Mouse (Mus musculus) erythroblast, embryonic 14.5 days (primary cell): ENCODE data around the gene Ldlrad3. TPM values are rescaled to one million over a fixed set of nuclear protein-coding genes. Genes with fewer than 3 reads are reported as not detected.

Source experiments
- H3K27me3 ChIP-seq: 2 replicates; pipeline ENCODE4 v1.6.1; 2012; ENCODE audit warnings: inconsistent platforms; ENCODE audit not compliant: control insufficient read depth
- H3K36me3 ChIP-seq: 2 replicates; pipeline ENCODE4 v1.6.1; 2012; ENCODE audit warnings: mild to moderate bottlenecking, inconsistent platforms; ENCODE audit not compliant: control insufficient read depth
- H3K4me1 ChIP-seq: 2 replicates; pipeline ENCODE4 v1.6.1; 2012; ENCODE audit warnings: inconsistent platforms; ENCODE audit not compliant: control insufficient read depth
- H3K4me3 ChIP-seq: replicated peaks from 2 replicates; pipeline ENCODE3; 2012; ENCODE audit warnings: moderate library complexity, mild to moderate bottlenecking, inconsistent platforms
- H3K9me3 ChIP-seq: 2 replicates; pipeline ENCODE4 v1.6.1; 2012; ENCODE audit warnings: low read length, inconsistent platforms, mixed read lengths; ENCODE audit not compliant: control insufficient read depth
- GATA1 ChIP-seq: IDR thresholded peaks from 2 replicates; pipeline ENCODE4 v1.6.1; 2012; ENCODE audit warnings: low read length, inconsistent platforms, mixed read lengths
- TAL1 ChIP-seq: IDR thresholded peaks from 3 replicates; pipeline ENCODE4 v1.6.1; 2012; ENCODE audit warnings: low read length, inconsistent platforms, mixed read lengths
- polyA plus RNA-seq: library from polyadenylated mRNA; stranded (reverse); fragments of >175 nt; gene quantifications from 2 replicates; pipeline ENCODE4 v1.2.3, GENCODE M21; 2012

Gene Ldlrad3
- polyA plus RNA-seq, 1 experiment, result not detected

DNA sequence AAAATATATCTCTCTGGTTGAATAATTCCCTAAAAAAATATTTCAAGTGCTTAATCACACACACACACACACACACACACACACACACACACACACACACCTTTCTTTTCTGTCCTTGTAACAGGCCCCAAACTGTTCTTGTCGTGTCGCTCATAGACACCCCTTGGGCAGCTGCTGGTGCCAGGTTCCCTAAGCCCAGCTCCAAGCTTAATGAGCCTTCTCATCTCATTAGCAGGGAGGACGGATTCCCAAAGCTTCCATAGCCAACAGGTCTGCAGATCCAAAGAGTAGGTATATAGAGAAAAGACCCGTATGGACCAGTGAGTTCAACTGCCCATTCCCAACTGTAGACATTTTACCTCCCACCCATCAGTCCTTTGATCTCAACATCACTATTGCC is 13.7 kb downstream of the Ldlrad3 start:
- H3K9me3 ChIP-seq, result no peaks in the 10 kb centered on the region

GRCm38 (mm10) chr2:102166550-102167325 is 19.4 kb downstream of the Ldlrad3 start:
- H3K9me3 ChIP-seq, result no peaks in the 10 kb centered on the region
- no peaks in the 10 kb centered on the region for H3K36me3 ChIP-seq
- H3K4me3 ChIP-seq, result no peak overlapping the region
- H3K4me1 ChIP-seq, result no peaks in the 10 kb centered on the region
- H3K27me3 ChIP-seq, result no peaks in the 10 kb centered on the region
- TF ChIP-seq GATA1, result no peak

More for the DNA sequence above, 13.7 kb downstream of the Ldlrad3 start:
- no peak overlapping the region for H3K4me3 ChIP-seq
- no peaks in the 10 kb centered on the region for H3K4me1 ChIP-seq
- H3K36me3 ChIP-seq, result no peaks in the 10 kb centered on the region
- no peak for TF ChIP-seq GATA1
- no peak for TF ChIP-seq TAL1
- no peaks in the 10 kb centered on the region for H3K27me3 ChIP-seq

- Histone ChIP-seq H3K4me3 (no peak overlapping the region), H3K27me3 (no peaks in the 10 kb centered on the region), H3K9me3 (no peaks in the 10 kb centered on the region), H3K36me3 (no peaks in the 10 kb centered on the region), H3K4me1 (no peaks in the 10 kb centered on the region)
- TF ChIP-seq TAL1 (no peak), GATA1 (no peak)
Observed at GRCm38 (mm10) chr2:102163106-102163505, 23.1 kb downstream of the Ldlrad3 start.

DNA sequence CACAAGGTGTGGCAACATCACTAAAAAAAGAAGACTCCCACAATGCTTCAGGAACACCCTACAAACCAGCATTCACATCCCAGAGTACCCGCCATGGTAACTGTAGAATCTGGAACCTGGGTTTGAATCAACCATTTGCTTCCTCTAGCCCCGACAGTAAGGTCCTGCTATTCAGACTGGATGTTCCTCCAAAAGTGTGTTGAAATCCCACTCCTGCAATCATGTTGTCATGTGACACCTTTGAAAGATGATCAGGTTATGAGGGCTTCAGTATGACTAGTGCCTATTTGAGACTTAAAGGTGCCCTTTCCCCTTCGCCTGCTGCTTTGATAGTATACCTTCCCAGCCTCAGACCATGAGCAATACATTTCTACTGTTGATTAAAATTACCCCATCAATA is 28.6 kb downstream of the Ldlrad3 start:
- Histone ChIP-seq H3K4me3 (no peak overlapping the region), H3K36me3 (no peaks in the 10 kb centered on the region), H3K4me1 (no peaks in the 10 kb centered on the region), H3K27me3 (no peaks in the 10 kb centered on the region), H3K9me3 (no peaks in the 10 kb centered on the region)
- TF ChIP-seq TAL1, result no peak
- no peak for TF ChIP-seq GATA1

DNA sequence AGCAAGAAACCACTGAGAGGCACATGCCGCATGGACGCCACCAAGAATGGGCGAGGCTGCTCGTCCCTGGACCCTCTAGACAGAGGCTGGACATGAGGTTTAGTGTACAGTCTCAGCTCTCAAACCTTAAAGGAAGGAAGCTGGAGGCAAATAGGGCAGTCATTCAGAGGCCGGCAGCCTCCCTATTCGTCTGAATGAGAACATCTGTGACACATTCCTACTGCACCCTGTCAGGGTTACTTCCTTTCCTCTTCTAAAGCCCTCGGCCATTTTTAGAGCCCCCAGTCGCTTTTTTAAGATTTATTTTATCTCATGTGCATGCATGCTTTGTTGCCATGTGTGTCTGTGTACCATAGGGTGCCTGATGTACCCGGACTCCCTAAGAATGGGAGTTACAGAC is 29.2 kb downstream of the Ldlrad3 start:
- Histone ChIP-seq H3K4me3 (no peak overlapping the region), H3K9me3 (no peaks in the 10 kb centered on the region), H3K4me1 (no peaks in the 10 kb centered on the region), H3K27me3 (no peaks in the 10 kb centered on the region), H3K36me3 (no peaks in the 10 kb centered on the region)
- TF ChIP-seq GATA1 (no peak), TAL1 (no peak)

- H3K4me3 ChIP-seq, result no peak overlapping the region
- H3K9me3 ChIP-seq, result no peaks in the 10 kb centered on the region
- H3K4me1 ChIP-seq, result no peaks in the 10 kb centered on the region
- TF ChIP-seq TAL1 (no peak), GATA1 (no peak)
- no peaks in the 10 kb centered on the region for H3K36me3 ChIP-seq
- no peaks in the 10 kb centered on the region for H3K27me3 ChIP-seq
Observed at GRCm38 (mm10) chr2:102156460-102156859, 29.7 kb downstream of the Ldlrad3 start.

DNA sequence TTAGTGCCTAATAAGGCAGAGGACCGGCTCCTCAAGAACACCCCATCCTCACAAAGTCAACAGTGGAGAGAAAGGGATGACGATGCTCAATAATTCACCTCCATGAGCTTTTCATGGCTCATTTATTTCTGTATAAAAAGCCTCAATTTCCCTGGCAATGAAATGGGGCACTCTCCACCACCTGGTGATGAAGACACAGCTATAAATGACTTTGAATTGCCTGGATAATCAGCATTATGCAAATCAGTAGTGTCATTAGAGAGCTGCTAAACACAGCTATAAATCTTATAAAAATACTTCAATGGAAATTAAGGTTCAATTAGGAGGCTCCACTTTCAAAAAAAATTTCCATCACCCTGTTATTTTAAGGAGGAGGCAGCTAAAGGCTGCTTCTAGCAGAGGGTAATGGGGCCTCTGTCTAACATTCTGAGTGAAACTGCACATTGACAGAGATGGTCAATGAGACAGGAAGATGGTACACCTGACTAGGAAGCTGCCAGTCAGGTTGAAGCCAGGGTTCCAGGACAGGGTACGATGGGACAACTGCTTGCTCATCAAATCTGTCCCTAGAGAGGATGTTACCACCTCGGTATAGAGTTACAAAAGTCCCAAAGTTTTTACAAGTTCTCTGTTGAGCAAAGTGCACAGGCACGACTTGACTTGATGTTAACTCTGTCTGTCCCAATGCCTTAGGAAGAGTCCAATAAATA is 30.7 kb downstream of the Ldlrad3 start:
- TF ChIP-seq GATA1 (no peak), TAL1 (no peak)
- H3K4me3 ChIP-seq, result no peak overlapping the region
- H3K27me3 ChIP-seq, result no peaks in the 10 kb centered on the region
- H3K4me1 ChIP-seq, result no peaks in the 10 kb centered on the region
- H3K36me3 ChIP-seq, result no peaks in the 10 kb centered on the region
- no peaks in the 10 kb centered on the region for H3K9me3 ChIP-seq

- Histone ChIP-seq H3K36me3 (no peaks in the 10 kb centered on the region), H3K9me3 (no peaks in the 10 kb centered on the region), H3K27me3 (no peaks in the 10 kb centered on the region), H3K4me1 (no peaks in the 10 kb centered on the region), H3K4me3 (no peak overlapping the region)
- TF ChIP-seq TAL1 (no peak), GATA1 (no peak)
Observed at GRCm38 (mm10) chr2:102154771-102155211, 31.4 kb downstream of the Ldlrad3 start.

- H3K27me3 ChIP-seq, result no peaks in the 10 kb centered on the region
- no peaks in the 10 kb centered on the region for H3K9me3 ChIP-seq
- no peaks in the 10 kb centered on the region for H3K36me3 ChIP-seq
- no peak for TF ChIP-seq GATA1
- no peak for TF ChIP-seq TAL1
- H3K4me1 ChIP-seq, result no peaks in the 10 kb centered on the region
- no peak overlapping the region for H3K4me3 ChIP-seq
Observed at GRCm38 (mm10) chr2:102154328-102154727, 31.9 kb downstream of the Ldlrad3 start.
